Mouse (Mus musculus): ENCODE results near the gene Adamts17.

The Adamts17 gene

DNA sequence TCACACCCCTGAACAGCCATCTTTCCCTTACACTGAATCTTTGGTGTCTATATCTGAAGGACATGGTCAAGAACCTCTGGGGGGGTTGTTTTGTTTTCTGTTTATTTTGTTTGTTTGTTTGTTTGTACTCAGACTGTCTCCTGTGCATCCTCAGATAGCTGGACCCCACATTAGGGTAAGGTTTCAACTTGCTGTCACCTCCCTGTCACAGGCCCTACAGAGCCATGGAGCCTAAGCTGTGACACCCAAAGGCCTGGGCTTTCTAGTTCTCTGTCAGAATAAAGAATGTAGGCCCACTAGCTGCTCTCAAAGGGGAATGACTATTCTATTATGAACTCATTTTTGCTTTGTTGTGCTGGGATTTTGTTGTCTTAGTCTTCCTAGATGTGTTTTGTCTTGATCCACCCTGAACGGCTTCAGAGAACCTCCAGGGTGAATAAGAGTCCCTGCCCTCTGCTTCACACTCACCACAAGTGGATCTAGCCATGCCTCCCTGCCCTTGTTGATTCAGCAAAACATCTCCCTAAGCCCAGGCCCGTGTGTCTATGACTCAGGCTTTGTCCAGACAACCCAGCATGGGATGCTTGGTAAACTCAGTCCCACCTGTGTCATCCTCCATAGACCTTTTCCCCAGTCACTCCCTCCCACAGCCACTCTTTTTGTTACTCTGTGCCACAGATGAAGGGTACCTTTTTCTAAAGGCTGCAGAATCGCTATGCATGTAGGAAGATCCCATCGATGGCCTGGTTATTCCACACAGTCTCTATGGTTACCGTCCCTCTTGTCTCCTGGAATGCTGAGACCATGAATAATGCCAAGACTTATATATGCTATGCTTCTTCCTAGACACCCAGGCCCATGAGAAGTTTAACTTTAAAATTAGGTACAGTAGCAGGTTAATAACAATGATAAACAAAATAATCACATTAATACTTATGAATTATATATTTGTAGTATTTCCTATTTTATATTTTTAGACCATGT, 197.3 kb downstream of the Adamts17 start:
- no peak for DNase-seq

DNA sequence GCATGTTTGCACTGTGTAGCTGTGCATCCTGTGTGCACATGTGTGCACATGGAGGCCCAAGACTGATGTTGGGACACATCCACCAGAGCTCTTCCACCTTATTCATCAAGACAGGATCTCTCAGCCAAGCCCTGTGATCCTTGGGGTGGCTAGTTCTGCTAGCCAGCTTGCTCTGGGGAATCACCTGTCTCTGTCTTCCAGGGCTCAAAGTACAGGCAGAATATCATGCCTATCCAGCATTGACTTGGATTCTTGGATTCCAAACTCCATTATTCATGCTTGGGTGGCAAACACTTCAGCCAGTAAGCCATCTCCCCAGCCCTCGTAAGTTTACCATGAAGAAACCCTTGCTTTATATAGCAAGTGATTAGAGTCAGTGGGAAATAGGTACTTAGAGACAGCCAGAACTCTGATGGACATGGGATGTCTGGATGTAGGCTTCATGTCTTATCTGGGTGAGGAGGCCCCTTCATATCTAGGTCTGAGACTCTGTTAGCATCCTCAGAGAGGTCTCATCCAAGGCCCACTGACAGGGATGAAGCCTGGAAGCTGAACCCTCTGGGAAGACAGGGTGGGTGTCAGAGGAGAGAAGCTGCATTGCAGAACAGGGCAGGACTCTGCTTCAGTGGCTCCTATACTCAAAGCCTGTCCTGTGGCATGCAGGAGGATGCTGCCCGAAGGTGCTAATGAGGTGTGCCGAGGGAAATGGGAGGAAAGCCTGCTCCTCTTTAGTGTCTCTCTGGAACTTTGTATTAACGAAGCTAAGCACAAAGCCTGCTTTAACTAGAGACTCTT, 198.4 kb downstream of the Adamts17 start:
- peak; percentile 23 for DNase-seq

DNA sequence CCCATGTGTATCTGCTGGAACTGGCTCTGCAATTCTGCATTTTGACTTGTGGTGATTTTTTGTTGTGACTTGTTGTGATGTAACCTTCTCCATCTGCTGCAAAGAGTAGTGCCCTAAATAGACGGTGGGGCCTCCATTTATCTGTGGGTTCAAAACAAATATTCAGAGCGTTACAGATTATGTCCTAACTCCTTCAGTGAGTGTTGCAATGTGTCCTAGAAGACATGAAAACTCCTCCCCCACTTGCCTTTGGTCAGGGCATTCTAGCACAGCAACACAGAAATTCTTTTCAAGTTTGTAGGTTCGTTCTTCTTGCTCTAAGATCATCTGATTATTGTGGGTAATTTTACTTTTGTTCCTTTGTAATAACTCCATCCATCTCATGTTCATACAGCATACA, 199.6 kb downstream of the Adamts17 start:
- DNase-seq: no peak

DNA sequence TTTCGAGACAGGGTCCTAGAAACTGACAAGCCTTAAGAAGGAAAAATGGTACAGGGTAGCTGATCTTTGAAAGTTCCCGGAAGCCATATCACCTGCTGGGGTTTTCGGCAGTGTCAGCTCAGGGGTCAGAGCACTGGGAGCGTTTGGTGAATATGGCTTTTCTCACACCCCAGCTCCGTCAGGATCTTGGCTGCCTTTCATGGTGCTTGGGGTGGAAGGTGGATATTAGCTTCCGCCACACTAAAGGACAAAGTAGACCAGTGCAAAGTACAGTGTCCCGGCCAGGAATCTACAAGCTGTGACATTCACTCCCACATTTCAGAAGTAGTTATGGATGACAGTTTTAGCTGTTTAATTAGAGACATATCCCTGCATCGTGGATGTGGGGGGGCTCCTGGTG, 200.3 kb downstream of the Adamts17 start:
- DNase-seq: peak; percentile 54

DNA sequence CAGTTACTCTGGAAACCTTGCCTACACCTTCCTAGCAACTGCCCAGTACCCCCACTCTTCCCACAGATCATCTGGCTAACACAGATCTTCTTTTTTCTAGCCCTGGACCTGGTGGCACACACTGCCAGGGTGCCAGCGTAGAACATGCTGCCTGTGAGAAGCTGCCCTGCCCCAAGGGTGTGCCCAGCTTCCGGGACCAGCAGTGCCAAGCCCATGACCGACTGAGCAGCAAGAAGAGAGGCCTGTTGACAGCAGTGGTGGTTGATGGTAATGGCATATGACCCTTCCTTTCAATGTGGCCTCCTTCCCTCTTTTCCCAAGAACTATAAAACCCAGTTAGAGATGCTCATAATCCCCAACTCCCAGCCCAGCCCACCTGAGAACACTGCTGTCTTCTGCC, 202.2 kb downstream of the Adamts17 start:
- no peak for DNase-seq

DNA sequence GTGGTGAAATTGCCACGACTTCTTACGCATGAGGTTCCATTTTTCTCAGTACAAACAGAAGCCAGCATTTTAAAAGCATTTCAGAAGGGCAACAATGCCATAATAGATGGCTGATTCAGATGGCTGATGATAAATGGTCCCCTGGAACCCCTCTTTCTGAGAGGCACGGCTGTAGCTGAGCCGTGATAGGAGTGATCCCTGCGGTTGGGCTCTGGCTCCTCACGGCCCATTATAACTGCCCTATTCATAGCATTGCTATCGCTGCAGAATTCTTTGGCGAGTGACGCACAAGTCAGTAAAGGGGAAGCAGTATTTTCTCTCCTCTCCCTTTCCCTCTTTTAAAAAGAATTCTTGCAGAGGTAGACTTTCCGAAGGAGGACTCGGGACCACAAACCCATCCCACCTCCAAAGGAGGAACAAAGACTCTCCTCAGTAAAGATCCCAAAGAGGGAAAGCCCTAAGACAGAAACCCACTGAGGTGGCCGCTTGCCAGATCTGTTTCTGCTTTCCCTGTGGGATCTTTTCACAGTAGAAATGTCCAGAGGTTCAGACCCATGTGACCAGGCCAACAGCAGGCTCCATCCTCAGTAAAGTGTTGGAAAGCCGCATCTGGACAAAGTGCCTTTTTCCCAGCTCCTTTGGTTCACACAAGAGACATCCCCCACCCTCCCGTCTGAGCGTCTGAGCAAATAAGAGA, 204.7 kb downstream of the Adamts17 start:
- no peak for DNase-seq

DNA sequence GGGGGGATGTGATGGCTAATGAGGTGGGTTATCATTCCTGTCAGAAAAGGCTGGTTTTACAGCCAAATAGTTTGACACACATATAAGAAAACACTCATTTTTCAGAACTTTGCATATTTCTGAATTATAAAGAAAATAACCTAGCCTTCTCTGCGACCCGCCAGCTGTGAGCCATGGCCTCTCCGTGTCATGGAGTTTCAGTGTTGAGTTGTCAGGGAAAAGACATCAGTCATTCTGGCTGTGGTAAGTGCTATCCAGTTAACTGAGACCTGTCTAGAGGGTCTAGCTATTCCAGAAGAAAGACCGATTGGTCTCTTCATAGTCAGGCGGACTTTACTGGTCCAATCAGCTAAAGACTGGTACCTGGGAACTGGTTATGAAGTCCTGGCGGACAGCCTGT, 205.7 kb downstream of the Adamts17 start:
- no peak for DNase-seq

DNA sequence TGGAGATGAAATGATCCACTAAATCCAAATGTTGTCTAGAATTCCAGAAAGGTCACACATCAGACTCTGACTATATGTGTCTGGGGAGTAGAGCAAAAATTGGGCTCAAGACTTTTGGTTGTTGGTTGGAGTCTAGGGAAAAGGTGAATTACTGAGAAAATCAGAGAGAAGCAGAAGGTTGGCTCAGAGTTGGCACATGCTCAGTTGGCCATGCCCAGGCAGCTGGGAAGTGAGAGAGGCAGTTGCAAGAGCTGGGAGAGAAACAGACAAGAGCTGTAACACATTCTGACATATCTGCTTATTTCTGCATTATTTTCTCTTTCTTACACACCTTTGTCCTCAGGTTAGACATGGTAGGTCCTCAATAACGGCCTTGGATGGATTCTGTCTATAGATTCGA, 209.7 kb downstream of the Adamts17 start:
- no peak for DNase-seq

DNA sequence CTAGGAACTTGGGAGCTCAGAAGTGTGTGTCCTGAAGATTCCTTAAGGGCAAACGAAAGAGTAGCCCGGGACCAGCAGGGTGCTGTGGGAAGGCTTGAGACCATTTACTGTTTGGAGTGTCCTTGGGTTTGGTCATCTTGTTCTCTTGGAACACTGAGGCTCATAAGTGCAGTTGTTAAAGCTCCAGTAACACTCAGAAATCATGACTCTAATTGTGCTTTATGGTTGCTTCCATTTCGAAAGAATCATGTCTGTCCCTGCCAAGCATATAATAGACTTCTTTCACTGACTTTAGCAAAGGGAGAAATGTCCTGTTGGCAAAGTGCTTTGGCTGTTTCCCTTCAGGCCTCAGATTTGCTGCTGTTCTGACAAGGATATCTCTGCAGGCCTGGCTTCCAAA, 210.9 kb downstream of the Adamts17 start:
- no peak for DNase-seq

DNA sequence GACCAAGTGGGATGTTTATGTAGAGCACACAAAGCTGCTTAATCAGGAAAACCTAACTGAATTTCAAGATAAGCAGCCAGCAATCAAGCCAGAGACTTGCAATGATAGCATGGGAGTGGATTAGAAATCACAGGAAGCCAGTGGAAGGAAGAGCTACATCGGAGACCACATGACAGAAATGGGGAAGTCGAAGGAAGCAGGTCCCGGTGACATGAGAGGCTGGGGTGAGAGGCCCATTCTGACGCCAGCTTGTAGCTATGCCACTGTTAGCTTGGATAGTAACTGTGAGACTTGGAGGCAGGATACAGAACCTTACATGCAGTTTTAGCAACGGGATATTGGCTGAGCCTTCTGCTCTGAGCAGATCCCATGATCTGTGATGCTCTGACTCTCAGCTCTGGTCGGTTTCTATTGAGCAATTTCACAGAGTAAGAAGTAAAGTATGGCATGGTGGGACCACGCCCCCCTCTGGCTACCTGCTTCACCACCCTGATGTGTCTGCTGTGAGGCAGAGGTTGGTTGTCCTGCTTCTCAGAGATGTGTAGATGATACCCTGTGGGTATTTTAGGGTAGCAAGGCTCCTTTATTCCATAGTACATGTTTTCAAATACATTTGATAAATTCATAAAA, 211.7 kb downstream of the Adamts17 start:
- DNase-seq: no peak

DNA sequence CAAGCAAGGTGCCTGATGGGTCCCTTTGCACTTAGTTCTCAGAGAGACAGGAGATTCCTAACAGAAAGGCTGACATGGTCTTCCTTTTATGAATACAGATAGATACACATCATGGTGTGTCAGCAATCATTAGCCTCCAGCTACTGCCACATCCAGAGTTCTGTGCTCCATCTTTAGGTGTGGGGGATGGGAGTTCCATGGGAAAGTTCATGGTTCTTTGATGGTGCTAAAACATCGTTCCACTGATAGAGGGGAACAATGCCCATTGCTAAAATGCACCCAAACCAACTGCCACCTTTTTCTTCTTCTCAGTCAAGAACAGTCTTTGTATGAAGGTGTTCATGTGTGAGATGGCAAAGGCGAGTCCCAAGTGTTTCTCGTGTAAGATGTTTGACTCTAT, 215.3 kb downstream of the Adamts17 start:
- DNase-seq: no peak

DNA sequence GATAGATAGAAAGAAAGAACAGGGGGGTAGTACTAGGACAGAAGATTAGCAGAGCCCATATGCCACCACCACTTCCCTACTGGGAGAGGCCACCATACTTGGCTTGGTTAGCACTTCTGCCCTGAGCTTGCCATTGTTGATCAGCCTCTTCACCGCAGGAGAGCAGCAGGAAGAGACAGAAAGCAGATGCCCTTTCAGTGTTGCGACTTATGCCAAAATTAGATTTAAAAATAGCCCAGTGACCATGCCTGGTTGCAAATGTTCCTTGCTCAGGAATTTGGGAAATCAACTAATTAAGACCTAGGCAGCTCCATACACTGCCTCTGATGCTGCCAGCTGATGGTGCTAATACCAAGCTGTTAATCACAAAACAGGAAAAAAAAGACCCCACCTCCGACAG, 216.0 kb downstream of the Adamts17 start:
- no peak for DNase-seq

DNA sequence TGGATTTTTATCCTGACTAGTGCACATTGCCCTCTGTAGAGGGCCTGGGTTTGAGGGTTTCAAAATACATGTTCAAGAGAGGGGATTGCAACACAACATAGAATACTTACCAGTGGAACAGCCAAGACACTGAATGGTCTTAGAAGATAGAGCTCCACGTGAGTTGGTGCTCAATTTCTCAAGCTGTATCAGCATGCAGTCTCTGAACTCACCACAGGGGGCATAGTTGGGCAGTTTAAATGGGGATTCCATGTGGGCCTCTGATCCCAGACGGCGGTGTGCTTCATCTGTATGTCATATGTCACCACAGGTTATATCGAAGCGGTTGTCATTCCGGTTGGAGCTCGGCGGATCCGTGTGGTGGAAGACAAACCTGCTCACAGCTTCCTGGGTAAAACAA, 222.2 kb downstream of the Adamts17 start:
- DNase-seq: peak; percentile 48

DNA sequence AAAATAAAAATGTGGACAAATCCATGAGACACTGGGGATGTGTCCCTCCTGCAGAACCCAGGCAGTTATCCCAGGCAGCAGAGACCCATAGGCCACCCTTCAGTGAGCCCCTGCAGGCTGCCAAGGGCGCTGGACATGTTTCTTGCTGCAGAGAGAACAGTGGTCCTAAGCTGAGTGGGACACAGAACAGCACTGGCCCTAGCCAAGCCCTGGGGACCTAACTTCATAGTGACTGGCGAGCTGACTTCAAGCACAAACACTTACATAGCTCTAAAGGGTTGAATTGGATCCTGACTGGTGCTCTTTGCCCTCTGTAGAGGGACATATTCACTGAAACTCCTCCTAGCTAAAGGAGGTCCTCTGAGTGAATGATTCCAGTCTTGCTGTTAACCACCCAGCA, 223.0 kb downstream of the Adamts17 start:
- DNase-seq: no peak

DNA sequence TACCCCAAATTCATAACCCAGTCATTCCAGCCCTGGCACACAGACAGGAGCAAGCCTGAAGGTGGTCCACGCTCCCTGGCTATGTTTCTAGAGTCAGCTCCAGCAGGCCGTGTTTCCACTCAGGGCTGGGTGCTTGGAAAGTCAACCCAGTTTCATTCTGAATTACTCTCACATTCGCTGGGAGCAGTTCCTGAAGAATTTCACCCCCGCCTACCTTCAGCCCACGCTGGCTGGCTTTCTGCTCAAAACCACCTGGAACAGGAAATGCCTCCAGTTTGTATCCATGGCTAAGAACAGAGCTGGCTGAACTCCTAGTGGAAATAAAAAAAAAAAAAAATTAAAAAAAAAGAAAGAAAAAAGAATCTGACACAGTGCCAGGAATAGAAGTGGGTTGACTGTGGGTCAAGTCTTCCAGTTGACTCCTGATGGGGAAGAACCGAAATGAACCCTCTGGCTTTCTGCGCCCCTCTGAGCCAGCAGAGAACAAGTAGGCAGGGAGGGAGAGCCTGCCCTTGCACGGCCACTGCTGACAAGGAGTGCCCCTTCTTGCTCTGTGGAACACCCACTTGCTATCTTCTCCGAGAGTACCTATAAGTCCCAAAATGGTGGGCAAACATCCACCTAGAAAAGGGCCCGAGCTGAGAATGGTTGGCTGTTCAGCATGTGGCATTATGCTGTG, 225.2 kb downstream of the Adamts17 start:
- DNase-seq: peak; percentile 42

DNA sequence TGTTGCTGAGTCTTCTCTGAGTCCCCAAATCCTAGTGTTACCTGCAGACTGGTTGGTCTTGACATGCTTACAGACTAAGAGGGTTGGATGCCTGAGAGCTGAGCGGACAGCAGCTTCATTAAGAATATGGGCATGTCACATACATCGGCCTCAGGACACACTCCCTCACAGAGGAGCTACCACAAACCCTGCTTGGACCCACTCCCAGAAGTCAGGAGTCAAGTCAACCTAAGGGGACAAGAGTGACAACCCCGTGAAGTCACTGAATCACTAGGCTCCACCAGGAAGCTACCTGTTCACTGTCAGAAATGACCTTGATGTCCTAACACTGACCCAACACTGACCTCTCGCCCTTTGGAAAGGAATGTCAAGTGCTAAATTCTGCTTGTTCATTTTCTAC, 226.1 kb downstream of the Adamts17 start:
- DNase-seq: no peak

DNA sequence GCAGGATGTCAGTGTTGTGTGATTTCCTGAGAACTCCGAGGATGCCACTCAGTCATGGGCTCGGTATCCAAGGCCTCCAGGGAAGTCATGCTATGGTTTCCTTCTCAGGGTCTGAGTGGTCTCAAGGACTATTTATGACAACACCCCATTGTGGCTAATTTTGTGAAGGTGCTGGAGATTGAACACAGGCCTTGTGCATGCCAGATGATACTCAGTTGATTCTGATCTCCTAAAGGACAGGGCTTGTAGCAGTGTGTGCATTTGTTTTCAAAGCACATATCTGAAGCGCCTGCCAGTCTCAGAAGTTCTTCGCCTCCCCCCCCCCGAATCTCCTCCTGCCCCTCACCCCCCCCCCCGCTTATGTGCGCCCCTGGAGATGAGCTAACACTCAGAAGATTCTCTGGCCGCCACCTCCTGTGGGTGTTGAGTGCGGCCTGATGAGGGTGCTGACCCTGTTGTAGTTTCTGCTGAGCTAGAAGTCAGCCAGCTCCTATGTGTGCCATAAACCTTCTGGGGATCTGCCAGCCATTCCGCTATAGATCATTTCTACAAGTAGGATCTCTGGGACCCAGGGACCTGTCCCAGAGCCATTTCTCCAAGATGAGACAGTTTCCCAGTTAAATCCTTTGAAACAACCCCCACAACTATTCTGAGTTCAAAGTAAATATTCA, 232.6 kb downstream of the Adamts17 start:
- DNase-seq: no peak

DNA sequence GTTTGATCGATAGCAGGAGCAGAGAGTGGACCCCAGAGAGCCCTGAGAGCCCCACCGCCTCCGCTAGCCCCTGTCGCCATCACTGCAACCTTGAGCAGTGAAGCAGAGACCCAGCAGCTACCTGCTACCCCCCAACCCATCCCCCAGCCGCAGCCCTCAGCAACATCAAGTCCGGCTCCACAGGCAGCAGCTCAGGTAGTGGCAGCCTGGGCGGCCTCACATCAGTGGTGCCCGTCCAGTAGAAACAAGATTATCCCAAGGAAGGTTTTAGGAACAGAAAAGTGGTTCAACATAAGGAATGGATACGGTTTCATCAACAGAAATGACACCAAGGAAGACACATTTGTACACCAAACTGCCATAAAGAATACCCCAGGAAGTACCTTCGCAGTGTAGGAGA, 243.2 kb downstream of the Adamts17 start:
- DNase-seq: no peak

DNA sequence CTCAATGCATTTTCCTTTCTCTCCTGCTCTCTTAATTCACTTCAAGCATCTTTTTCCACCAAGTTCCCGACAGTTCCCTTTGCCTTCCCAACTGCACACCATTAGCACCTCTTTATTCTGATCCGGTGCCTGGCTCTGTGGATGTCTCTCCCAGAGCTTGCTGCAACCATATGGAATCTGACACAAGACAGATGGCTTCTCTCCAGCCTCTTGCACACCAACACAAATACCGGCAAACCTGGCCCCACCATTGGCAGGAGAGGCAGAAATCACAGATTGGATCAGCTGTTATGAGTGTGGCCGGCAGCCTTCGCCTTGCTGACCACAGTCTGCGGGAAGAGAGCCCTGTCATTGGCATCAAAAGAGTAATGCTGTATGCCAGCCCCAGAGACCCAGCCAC, 248.2 kb downstream of the Adamts17 start:
- DNase-seq: no peak

DNA sequence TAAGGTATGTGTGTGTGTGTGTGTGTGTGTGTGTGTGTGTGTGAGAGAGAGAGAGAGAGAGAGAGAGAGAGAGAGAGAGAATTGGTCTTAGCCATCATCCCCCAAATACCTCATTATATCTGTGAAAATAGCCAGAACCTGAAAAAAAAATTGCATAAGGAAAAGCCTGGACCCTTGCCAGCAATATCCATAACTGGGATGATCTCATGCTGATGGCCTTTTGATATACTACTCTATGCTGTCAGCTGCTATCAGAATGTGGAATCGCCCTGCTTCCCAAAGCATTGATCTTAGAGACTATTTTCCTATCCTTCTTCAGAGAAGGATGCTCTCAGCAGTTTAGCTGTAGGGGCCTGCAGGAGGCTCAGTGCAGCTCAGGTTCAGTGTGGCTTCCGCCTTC, 257.6 kb downstream of the Adamts17 start:
- no peak for DNase-seq

DNA sequence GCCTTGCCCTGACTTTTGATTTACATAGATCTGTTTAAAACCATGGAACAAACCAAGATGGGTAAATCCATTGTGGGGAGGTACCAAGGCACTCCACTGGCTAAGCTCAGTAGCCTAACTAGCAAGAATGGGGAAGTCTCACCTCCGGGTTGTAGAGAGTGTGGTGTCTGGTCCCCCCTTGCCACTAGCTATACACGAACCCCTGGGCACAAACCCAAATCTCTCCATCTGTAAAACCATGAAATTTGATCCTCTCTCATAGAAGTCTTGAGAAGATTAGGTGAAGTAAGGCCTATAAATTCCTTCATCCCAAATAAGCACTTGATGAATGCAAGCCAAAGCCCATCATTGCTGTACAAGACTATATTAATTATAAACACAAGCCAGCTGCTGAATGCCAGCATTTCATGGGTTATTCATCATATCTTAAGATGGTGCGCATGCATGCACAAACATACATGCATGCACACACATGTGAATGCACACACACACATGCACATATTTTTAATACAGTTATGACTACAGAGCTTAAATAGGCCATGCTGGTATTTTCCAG, 262.0 kb downstream of the Adamts17 start:
- DNase-seq: no peak

Data from kidney, adult 9 months (tissue).